Mouse (Mus musculus) cerebellum, adult 18-20 months (tissue): ENCODE data around the gene Luc7l3.

ENCODE experiments used
- DNase-seq, 2 experiments: peaks; one replicate each; pipeline ENCODE4 v3.0.0; 2021

Gene Luc7l3

DNA sequence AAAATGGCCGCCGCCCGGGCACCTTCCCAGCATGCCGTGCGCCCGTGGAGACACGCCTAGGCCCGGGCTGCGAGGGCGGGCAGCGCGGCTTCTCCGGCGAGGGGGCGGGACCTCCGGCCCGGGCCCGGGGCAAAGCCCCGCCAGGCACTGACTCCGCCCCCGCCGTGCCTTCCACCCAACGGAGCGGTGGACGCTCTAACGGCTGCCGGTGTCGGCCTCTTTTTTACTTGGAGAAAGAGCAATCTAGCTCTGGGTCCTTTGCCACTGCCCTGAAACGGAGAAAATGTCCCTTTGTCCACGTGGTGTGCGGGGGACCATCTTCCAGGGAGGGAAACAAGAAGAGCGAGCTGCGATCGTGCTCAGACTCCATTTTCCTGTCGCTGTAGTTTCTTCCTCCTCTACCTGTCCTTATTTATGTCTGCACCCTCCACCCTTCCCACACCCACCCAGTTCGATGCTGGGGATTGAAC lies at the start of gene Luc7l3:
Gene Luc7l3 (minus strand): TSS at position 58 of the 470 bp plus-strand sequence.
- DNase-seq = peak; percentile 96 to 97

DNA sequence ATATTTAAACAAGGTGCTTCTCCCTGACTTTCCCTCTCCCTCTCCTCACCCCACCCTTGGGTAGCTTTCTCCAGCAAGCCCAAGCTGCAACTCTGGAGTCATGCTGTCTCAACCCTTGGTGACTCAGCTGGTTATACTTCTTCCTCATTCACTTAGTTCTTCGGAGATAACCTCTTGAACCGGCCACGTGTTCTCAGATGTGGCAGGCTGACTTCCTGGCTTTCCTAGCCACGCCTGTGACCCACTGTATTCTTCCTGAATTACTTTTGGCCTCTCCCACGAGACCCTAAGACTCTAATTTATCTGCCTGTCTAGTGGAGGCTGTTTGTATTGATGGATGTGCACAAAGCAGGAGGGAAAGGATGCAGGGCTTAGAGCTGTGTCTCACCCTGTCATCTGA lies 49.0 kb upstream of the Luc7l3 start:
- no peak for DNase-seq

DNA sequence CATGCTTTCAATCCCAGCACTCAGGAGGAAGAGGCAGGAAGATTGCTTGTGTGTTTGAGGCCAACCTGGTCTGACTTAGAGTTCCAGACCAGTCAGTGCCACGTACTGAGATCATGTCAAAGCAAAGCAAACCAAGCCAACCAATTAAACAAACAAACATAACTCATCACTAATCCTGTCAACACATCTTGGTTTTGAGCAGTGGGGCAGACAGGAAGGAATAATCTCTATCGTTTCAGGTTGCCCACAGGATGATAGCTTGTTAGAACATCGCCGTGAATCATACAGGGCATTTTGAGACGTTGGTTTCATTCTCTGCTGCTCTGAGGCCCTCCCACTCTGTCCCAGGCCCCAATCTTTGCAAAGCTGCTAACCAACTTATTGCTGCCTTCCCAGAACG lies 48.2 kb upstream of the Luc7l3 start:
- DNase-seq = no peak

DNA sequence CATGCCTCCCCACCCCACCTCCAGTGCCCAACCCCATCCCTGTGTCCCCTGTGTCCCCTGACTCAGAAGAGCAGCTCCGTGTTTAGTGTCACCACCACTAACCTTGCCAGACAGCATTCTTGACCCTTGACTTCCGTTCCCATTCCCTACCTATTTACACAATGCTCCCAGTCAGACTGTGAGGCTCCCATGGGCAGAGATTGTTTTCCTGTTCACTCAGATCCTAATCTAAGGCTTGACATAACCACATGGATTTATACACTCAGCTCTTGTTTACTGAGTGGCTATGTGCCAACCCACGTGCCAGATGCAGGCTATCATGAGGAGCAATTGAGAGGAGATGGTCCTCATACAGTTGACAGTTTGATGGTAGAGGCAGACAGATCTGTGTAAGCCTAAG lies 43.6 kb upstream of the Luc7l3 start:
- DNase-seq = no peak

DNA sequence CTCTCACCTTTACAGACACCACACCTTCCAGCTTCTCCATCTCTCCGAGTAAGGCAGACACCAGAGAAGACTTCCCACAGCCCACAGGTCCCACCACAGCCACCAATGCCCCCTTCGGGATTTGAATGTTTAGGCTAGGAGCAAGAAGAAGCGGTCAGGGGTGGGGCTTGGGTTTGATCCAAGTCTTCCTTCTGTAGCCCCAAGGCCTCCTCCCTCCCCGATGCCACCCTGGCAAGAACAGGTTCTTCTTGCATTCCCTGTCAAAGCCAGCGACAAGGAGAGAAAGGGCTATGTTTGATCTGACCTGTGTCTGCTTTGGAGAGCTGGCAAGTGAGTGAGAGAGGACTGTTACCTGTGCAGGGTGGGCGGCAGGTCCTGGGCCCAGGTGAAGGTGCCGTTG lies 41.9 kb upstream of the Luc7l3 start:
- no peak for DNase-seq

DNA sequence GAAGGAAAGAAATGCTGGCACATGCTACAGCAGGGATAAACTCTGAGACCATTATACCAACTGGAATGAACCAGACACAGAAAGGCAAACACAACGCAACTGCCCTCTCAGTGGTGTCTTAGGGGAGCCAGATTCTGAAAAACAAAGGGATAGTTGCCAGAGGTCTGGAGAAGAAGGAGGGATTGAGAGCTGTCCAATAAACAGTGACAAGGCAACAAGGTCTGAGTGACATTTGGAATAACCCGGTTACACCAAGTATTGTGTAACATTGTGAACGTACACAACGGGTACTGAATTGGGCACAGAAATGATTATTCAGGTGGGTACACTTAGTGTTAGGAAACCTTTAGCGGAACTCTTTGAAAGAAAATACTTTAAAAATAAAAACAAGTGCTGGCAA lies 40.3 kb upstream of the Luc7l3 start:
- DNase-seq = no peak

DNA sequence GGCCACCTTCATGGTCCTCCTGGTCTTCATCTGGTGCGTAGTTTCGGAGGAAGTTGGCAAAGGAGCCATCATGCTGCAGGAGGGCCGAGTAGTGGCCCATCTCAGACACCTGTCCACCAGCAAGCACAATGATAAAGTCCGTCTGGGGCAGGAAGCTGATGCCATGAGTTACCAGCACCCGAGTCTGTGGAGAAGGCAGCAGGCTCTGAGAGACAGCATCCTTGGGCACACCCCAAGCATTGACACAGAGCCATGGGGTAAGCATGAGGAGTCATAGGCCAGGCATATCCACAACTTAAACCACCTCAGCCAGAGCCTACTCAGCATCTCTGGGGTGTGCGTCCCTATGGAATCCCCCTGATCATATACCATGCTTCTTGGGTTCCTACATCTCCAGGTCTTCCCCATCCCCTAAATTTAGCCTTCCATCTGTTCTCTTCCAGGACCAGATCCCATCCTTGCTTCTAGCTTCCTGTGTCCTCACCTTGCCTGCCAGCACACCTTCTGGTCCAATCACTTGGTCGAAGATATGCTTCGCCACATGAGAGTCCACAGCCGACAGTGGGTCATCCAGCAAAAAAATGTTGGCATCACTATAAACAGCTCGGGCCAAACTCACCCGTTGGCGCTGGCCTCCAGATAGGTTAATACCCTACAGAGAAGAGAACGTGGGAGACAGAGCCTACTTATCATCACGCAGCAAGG lies 39.5 kb upstream of the Luc7l3 start:
- peak; percentile 73 to 79 for DNase-seq

DNA sequence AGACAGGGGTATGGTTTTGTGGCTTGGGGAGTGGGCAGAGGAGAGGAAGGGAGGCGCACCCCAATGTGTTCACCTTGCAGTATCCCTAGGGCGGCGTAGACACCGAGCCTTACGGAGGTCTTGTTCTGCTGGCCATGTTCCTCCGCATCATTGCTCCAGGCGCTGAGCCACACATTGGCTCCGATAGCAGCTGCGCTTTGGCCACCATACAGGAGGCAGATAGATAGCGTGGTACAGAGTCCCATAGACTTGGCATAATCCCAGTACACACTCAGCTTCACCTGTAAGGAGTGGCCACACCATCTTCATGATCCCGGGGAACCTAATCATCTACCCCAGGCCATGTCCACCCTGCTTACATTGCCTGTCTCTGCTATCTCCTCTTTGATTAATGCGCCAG lies 37.4 kb upstream of the Luc7l3 start:
- no peak for DNase-seq

DNA sequence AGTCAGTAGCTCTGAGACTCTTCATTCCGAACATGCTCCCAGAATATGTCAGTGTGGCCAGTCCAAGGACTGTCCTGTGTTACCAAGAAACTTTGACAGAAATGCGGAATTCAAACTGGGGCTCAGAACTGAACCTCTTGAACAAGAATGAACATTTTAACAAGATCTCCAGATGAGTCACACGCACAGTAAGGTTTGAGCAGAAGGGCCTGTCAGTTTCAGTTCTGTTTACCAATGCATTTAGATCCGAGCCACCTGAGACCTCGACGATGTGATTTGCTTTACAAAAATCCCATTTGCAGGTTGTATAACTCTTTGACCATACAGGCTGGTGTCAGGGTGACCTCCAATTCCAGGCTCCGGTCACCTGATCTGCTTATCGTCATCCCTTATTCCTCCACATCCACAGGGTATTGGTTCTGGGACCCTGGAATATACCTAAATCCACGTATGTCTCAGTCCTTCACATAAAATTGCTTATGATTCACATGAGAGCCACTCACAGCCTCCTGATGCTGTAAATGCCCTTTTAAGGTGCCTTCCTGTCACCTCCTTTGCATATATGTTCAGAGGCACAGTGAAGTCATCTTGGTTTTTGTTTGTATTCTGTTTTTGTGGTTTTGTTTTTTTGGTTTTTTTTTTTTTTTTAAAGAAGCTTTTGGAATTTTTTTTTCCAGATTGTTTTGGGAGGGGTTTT lies 33.9 kb upstream of the Luc7l3 start:
- DNase-seq = no peak

DNA sequence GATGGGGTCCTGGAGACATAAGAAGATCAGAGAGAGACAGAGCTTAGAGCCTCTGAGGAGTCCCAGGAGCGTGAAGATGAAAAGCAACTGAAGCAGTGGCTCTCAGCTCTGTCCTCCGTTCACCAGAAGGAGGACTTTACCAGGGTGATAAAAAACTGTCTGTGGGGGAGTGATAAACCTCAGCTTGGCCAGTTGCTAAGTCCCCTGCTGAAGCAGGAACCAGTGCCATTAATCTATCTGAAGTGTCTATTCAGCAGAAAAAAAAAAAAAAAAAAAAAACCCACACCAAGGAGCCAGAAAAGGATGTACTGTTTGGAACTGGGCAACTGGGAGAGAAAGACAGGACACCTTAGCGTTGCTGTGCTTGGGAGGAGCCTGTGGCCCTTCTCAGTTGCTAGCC lies 29.3 kb upstream of the Luc7l3 start:
- DNase-seq = no peak

DNA sequence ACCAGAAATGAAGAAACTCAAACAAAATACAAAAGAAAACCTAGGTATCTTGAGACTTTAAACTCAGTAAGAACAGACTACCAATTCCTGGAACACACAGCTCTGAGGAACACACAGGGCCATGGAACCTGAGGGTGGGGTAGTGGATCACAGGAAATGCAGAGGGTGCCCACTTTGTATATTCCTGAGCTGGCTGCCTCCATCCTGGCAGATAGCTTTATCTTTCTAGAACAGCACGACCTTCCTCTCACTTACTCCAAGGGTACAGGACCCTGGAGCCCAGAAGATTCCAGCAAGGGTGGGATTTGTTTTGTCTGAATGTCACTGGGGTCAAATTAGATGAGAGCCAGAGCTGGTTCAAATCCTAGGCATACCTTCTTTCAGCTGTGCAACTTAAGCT lies 28.5 kb upstream of the Luc7l3 start:
- no peak for DNase-seq

DNA sequence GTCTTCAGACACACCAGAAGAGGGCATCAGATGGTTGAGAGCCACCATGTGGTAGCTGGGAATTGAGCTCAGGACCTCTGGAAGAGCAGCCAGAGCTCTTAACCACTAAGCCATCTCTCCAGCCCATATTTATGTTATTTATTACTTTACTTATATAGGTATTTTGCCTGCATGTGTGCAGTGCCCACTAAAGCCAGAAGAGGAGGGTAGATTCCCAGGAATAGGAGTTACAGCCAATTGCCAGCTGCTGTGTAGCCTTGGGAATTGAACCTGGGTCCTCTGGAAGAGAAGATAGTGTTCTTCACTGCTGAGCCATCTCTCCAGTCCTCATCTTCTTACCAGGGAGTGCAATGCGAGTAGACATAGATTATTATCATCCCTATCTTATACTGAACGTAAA lies 28.1 kb upstream of the Luc7l3 start:
- DNase-seq = no peak

DNA sequence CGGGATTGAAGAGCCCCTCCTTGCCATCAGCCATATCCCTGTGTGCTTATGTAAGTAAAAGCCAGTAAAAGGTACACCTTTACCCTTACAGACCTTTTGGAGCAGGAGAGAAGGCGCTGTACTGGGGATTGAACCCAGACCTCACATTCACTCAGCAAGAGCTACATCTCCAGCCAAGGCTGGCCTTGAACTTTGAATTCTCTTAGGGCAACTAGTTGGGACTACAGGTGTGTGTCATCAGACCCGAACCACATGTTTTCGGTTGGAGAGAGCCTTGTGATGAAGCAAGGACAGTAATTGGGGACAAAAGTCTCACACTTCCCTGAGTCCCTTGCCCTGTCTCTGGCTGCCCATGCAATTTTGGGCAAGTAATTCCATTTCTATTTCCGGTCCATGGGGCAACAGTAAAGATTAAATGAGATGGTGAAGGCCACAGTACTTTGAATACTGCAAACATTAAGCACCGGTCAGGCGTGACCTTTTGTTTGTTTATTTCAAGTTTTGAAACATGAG lies 25.3 kb upstream of the Luc7l3 start:
- no peak for DNase-seq

DNA sequence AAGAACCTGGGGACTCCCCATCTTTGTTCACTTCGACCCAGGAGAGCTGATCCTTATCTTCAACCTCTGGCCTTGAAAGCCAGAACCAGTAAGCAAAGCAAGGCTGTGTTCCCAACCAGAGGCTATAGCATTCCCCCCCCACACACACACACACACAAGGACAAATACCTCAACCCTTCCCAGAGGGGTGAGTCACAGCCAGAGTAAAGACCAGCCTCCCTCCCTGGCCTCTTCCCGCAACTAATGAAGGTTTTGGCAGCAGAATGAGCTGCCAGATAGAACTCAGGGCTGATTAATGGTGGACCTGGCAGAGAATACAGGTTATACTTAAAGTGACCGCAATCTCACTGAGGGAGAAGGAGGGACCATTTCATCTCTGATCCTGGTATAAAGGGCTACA lies 24.8 kb upstream of the Luc7l3 start:
- DNase-seq = no peak

DNA sequence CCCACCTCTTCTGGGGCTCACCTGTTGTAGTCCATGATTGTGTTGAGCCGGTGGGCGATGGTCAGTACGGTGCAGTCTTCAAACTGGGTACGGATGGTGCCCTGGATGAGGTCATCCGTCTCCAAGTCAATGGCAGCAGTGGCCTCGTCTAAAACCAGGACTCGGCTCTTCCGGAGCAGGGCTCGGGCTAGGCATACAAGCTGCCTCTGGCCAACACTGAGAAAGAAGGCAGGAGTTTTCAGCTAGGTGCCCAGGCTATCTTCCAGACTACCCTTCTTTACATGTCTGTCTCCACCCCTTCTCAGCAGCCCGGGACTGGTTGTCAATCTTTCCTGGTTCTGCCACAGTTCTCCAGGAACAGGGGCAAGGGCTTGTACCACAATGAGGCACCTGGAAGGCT lies 24.1 kb upstream of the Luc7l3 start:
- no peak for DNase-seq

DNA sequence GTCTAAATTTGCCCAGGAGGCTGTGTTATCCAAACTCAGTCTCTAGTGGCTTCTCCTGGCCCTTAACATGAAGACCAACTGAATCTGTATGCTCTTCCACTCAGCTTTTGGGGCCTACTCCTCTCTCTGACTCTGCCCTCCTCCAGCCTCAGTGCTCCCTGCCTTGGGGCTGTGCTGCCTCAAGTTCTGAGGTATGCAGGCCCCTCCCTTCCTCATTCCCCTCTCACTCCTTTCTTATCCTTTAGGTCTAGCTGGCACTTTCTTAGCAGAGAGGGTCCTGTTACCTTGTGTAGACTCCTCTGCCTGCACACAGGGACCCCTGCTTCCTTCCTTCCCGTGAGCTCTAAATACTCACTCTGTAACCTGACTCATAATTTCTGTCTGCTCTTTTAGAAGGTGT lies 22.7 kb upstream of the Luc7l3 start:
- no peak for DNase-seq

DNA sequence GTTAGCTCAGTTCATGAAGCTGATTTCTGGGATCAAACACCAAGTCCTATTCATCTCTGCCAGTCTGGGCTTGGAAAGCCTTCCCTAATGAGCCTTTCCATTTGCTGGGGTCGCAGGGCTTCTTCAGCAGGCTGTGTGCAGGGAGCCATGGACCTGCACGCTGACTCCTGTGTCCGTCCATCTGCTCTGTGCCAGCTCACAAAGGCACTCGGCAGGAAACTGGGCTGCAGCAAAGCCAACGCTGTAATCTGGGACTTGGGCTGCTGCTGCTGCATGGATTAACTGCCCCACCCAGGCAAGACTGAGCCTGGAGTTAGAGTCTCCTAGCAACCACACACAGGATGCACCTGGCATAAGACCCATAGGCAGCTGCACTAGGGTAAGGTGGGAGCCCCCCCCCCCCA lies 22.2 kb upstream of the Luc7l3 start:
- DNase-seq = no peak

DNA sequence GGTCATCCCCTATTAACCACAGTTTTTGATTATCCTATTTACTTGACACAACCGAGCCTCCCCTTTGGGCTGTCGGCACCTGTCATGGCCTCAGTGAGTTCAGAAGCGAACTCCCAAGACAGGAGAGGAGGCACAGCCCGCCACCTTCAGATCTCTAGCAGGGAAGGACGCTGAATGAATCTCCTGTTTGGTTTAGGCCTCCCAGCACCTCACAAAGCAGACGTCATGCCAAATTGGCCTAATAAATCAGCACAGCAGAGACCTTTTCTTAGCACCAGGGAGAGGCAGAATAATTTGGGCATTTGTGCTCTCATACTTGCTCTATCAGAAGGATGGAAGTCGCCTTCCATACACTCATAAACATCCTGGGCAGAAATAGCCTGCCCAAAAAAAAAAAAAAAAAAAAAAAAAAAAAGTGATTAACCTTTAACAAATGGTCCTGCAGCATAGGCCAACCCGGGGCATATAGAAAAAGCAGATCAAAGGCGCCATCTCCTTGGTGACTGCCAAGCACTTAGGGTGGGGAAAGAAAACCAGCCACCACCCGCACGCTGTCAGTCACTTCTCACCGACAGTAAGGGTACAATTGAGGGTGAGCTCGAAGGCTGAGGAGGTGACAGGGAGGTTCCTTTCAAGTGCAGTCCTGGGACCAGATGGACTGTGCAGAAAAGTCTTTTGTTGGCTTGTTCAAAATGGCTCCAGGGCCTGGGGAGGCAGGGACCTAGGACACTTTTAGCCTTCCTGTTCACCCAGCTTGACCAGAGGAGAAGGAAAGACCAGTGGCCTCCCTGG lies 20.5 kb upstream of the Luc7l3 start:
- no peak for DNase-seq

DNA sequence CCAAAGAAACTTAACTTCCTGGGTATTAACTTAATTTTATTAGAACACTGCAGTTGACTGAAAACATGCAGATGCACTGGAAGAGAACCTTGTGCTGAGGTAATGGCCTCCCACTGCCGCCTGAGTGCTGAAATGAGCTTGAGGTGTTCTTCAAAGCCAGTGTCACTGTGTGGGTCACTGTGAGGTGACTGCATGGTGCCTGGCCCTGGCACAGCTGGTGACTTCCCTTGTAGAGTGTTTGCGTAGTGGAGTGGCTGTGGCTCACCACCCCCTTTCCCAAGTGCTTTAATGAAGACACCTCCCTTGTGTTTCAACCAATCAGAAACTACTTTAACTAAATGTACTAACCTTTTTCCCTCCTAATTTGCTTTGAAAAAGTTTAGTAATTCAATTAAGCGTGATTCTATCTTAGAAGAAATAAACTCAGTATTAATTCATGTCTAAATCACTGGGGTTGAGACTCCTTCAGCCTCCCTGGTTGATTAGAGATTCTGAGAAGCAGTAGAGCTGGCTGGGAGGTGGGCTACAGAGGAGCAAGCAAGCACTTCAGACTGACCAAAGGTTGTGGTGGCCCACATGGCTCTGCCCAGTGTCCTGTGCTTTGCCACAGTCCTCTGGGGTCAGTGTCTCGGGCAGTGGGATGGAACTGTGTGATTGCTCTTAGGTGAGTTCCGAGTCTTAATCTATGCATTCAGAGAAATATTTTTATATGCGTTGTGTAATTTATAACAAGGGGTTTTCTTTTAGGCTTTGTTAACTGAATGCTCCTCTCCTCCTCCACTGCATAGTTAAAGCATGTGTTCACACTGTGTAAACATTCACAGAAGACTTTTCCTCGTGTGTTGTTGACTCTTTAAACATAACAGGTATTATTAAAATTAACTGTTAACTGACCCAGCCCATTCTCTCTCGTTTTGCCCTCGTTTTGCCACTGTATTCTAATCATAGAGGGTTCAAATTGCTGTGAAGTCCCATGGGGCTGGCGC lies 19.5 kb upstream of the Luc7l3 start:
- no peak for DNase-seq

DNA sequence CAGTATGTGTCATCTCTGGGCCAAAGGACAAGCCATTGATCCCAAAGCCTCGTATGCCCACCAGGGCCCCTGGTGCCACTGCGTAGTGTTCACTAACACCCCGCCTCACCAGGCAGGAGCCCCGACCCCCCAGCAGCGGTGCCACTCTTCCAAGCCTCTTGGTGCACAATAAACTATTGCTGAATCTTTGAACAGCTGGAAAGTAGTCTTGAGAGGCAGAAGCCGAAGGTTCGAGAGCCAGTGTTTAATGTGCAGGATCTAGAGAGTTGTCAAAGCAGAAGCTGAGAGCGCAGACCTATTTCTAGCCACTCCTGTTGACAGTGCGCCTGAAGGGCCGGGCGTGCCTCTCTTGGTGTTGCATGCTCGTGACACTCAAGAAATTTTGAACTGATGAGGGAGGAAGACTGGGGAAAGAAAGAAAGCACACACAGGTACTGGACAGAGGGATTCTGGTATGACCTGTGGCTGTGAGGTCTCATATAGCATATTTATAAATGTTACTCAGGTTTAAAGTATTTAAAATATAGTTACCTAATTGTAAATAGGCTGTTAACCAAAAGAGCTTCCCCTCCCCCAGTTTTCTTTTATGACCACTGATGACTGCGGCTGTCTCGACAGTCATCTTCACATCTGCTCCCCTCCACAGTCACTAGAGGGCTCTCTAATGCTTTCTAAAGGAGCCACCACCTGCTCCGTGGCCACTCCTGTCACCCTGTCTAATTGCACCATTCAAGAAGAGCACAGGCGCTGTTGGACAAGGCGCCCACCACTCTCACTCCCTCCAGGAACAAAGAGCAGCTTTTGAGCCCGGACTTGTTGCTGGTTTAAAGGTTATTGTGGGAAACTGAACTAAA lies 18.2 kb upstream of the Luc7l3 start:
- DNase-seq = peak; percentile 68 to 75

DNA sequence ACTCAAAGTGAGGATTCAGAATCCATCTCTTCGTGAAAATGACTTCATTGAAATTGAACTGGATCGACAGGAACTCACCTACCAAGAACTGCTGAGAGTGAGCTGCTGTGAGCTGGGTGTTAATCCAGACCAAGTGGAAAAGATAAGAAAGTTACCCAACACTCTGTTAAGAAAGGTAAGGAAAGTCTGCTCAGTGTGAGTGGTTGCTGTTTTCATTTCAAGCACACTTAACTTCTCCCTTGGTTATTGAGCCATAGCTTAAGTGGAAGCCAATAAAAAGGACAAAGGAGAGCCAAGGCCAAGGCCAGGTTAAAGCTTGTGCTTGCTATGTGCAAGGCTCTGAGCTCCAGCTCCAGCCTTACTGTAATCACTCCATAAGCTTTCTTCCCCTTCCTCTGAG lies 16.6 kb upstream of the Luc7l3 start:
- DNase-seq = no peak
